Mouse (Mus musculus) CH12.LX (cell line): ENCODE data around the gene Ssh2. TPM values are rescaled to one million over a fixed set of nuclear protein-coding genes. Genes with fewer than 3 reads are reported as not detected.
A peak's percentile ranks its signal among the peaks of the same experiment; 100 is the strongest.

Experiments used
- DNase-seq: peaks from one replicate; pipeline ENCODE4 v3.0.0-alpha.2; 2013; ENCODE audit errors: extremely low read depth
- H3K27ac ChIP-seq: 2 replicates; pipeline ENCODE4 v1.5.1; 2012; ENCODE audit warnings: low read depth, mild to moderate bottlenecking, control low read depth, moderate library complexity; ENCODE audit not compliant: insufficient read depth
- H3K27me3 ChIP-seq: replicated peaks from 2 replicates; pipeline ENCODE3; 2012; ENCODE audit warnings: inconsistent platforms
- H3K36me3 ChIP-seq, 2 experiments: replicated peaks in 1 of 2; 2 replicates each; pipeline versions ENCODE3 to v1.6.1; 2012; ENCODE audit warnings: inconsistent platforms in 1 of 2, low read length in 1 of 2, mild to moderate bottlenecking in 1 of 2, mixed read lengths in 1 of 2, moderate library complexity in 1 of 2; ENCODE audit not compliant: control insufficient read depth in 1 of 2, insufficient read depth in 1 of 2
- H3K4me1 ChIP-seq, 2 experiments: 2 replicates each; pipeline ENCODE4 v1.6.1; 2012; ENCODE audit warnings: inconsistent platforms in 1 of 2, moderate library complexity in 1 of 2; ENCODE audit not compliant: insufficient read depth in 2 of 2, control insufficient read depth in 1 of 2
- H3K4me2 ChIP-seq: 2 replicates; pipeline ENCODE4 v1.6.1; 2012; ENCODE audit warnings: low read depth, mild to moderate bottlenecking, control low read depth; ENCODE audit not compliant: poor library complexity, insufficient read depth, severe bottlenecking
- H3K4me3 ChIP-seq, 3 experiments: fragments of 150-350 bp in 1 of 3; sonication (generic) in 1 of 3; replicated peaks in 1 of 3; 2 replicates each; pipeline versions ENCODE3 to v1.5.1; 2011 to 2012; ENCODE audit warnings: low read depth in 2 of 3, low read length in 2 of 3, mild to moderate bottlenecking in 2 of 3, moderate library complexity in 2 of 3, control low read depth in 1 of 3, improper control_type of control experiment in 1 of 3, inconsistent platforms in 1 of 3, mixed read lengths in 1 of 3; ENCODE audit not compliant: poor library complexity in 1 of 3
- H3K79me2 ChIP-seq: replicated peaks from 2 replicates; pipeline ENCODE4 v1.6.1; 2012; ENCODE audit warnings: mild to moderate bottlenecking, moderate library complexity; ENCODE audit not compliant: control insufficient read depth, poor library complexity, insufficient read depth, severe bottlenecking; ENCODE audit errors: extremely low read depth
- H3K9ac ChIP-seq: 2 replicates; pipeline ENCODE4 v1.6.1; 2012; ENCODE audit warnings: low read depth, mild to moderate bottlenecking, control low read depth, moderate library complexity; ENCODE audit not compliant: insufficient read depth
- H3K9me3 ChIP-seq: replicated peaks from 2 replicates; pipeline ENCODE3; 2012; ENCODE audit warnings: low read length, inconsistent platforms, mixed read lengths
- BHLHE40 ChIP-seq: IDR thresholded peaks from 2 replicates; pipeline ENCODE4 v1.6.1; 2011; ENCODE audit warnings: mild to moderate bottlenecking, low read depth, low read length, improper control_type of control experiment
- CHD1 ChIP-seq: IDR thresholded peaks from 2 replicates; pipeline ENCODE4 v1.6.1; 2012; ENCODE audit warnings: low read depth, low read length, improper control_type of control experiment, inconsistent platforms
- CTCF ChIP-seq, 2 experiments: IDR thresholded peaks in 1 of 2; conservative IDR thresholded peaks in 1 of 2; 2 replicates each; pipeline ENCODE4 v1.5.1; 2011 to 2012; ENCODE audit warnings: low read depth in 2 of 2, low read length in 2 of 2, improper control_type of control experiment in 1 of 2, inconsistent platforms in 1 of 2, mild to moderate bottlenecking in 1 of 2, moderate library complexity in 1 of 2
- E2F4 ChIP-seq: IDR thresholded peaks from 2 replicates; pipeline ENCODE4 v1.6.1; 2011; ENCODE audit warnings: low read depth, low read length, improper control_type of control experiment; ENCODE audit not compliant: insufficient replicate concordance
- EP300 ChIP-seq: IDR thresholded peaks from 2 replicates; pipeline ENCODE4 v1.6.1; 2011; ENCODE audit warnings: low read length, improper control_type of control experiment
- GABPA ChIP-seq: IDR thresholded peaks from 2 replicates; pipeline ENCODE4 v1.6.1; 2012; ENCODE audit warnings: low read depth, low read length, improper control_type of control experiment, inconsistent platforms; ENCODE audit not compliant: insufficient replicate concordance
- HCFC1 ChIP-seq: IDR thresholded peaks from 2 replicates; pipeline ENCODE4 v1.6.1; 2012; ENCODE audit warnings: low read depth, mild to moderate bottlenecking, inconsistent platforms, low read length, improper control_type of control experiment
- IRF4 ChIP-seq: IDR thresholded peaks from 2 replicates; pipeline ENCODE4 v1.6.1; 2014; ENCODE audit warnings: low read depth, mild to moderate bottlenecking, inconsistent platforms, low read length, improper control_type of control experiment
- MAFK ChIP-seq: IDR thresholded peaks from 2 replicates; pipeline ENCODE4 v1.6.1; 2011; ENCODE audit warnings: low read length, improper control_type of control experiment; ENCODE audit not compliant: insufficient replicate concordance
- MEF2A ChIP-seq: IDR thresholded peaks from 2 replicates; pipeline ENCODE4 v1.6.1; 2014; ENCODE audit warnings: low read depth, mild to moderate bottlenecking, inconsistent platforms, low read length, improper control_type of control experiment, borderline replicate concordance
- MXI1 ChIP-seq: IDR thresholded peaks from 2 replicates; pipeline ENCODE4 v1.6.1; 2011; ENCODE audit warnings: mild to moderate bottlenecking, low read depth, low read length, improper control_type of control experiment
- MYC ChIP-seq: IDR thresholded peaks from 2 replicates; pipeline ENCODE4 v1.6.1; 2011; ENCODE audit warnings: low read depth, mild to moderate bottlenecking, improper control_type of control experiment, low read length
- PAX5 ChIP-seq: IDR thresholded peaks from 2 replicates; pipeline ENCODE4 v1.6.1; 2012; ENCODE audit warnings: low read length, inconsistent platforms, mixed read lengths
- POLR2A ChIP-seq: IDR thresholded peaks from 2 replicates; pipeline ENCODE4 v1.6.1; 2011; ENCODE audit warnings: low read depth, mild to moderate bottlenecking, improper control_type of control experiment, low read length
- POLR2AphosphoS2 ChIP-seq: IDR thresholded peaks from 2 replicates; pipeline ENCODE4 v1.6.1; 2011; ENCODE audit warnings: low read depth, low read length, improper control_type of control experiment
- RAD21 ChIP-seq: IDR thresholded peaks from 2 replicates; pipeline ENCODE4 v1.6.1; 2011; ENCODE audit warnings: low read depth, mild to moderate bottlenecking, low read length, improper control_type of control experiment, moderate library complexity
- SIN3A ChIP-seq: IDR thresholded peaks from 2 replicates; pipeline ENCODE4 v1.6.1; 2012; ENCODE audit warnings: low read length, improper control_type of control experiment, inconsistent platforms
- SMC3 ChIP-seq: IDR thresholded peaks from 2 replicates; pipeline ENCODE4 v1.6.1; 2011; ENCODE audit warnings: low read depth, low read length, improper control_type of control experiment
- TBP ChIP-seq: conservative IDR thresholded peaks from 2 replicates; pipeline ENCODE4 v1.6.1; 2011; ENCODE audit warnings: low read depth, low read length, improper control_type of control experiment
- ZC3H11A ChIP-seq: IDR thresholded peaks from 2 replicates; pipeline ENCODE4 v1.6.1; 2012; ENCODE audit warnings: low read depth, mild to moderate bottlenecking, inconsistent platforms, low read length, improper control_type of control experiment
- ZKSCAN1 ChIP-seq: IDR thresholded peaks from 2 replicates; pipeline ENCODE4 v1.6.1; 2012; ENCODE audit warnings: low read depth, inconsistent platforms, low read length, improper control_type of control experiment, borderline replicate concordance
- ZMIZ1 ChIP-seq: IDR thresholded peaks from 2 replicates; pipeline ENCODE4 v1.6.1; 2012; ENCODE audit warnings: low read depth, mild to moderate bottlenecking, inconsistent platforms, low read length, improper control_type of control experiment
- dilution Hi-C: fragments of 300-500 bp; cut with MboI; formaldehyde crosslinking; loops from 2 replicates; pipeline ENCODE4 v1.14.3; 2020; ENCODE audit warnings: low sequenced_read_pairs; ENCODE audit not compliant: extremely low pct_unique_long_range_greater_than_20kb, extremely low pct_ligation_motif_present
- in situ Hi-C: fragments of 300-500 bp; cut with MboI; formaldehyde crosslinking; loops from 3 replicates; pipeline ENCODE4 v1.14.3; 2019; ENCODE audit warnings: low sequenced_read_pairs, low pct_ligation_motif_present, low pct_unique_long_range_greater_than_20kb, mixed read lengths
- polyA plus RNA-seq: library from polyadenylated mRNA; unstranded; fragments of >175 nt; gene quantifications from 2 replicates; pipeline ENCODE4 v1.2.1, GENCODE M21; 2012; ENCODE audit warnings: low read depth; ENCODE audit not compliant: insufficient read length
- total RNA-seq, 2 experiments: library from RNA; depleted of rRNA; stranded (reverse); fragments of 300-350 nt in 1 of 2; fragments of >200 nt in 1 of 2; gene quantifications; 2 replicates each; pipeline ENCODE4 v1.2.3; 2012 to 2014

Gene Ssh2
- total and polyA plus RNA-seq, 3 experiments = 5.9 to 14.6 (median 6.3) TPM

- TF ChIP-seq SMC3 (peak; percentile 97), POLR2AphosphoS2 (no peak), CTCF (conservative IDR thresholded peaks at IDR 0.05 in 1 of 2, IDR thresholded peaks at IDR 0.05 in 1 of 2; ENCODE audit: low read depth in 2 of 2, low read length in 2 of 2) (peak in 1 of 2 experiments; percentile 98; a peak in 3 of 4 replicates), ZC3H11A (peak; percentile 96), MEF2A (no peak)
These were observed 92.4 kb downstream of the Ssh2 start (continued) for GRCm38 (mm10) chr11:77308533-77308932.

- Histone ChIP-seq H3K27me3 (no peaks in the 10 kb centered on the region), H3K36me3 (peaks cover 0 to 20% of the 10 kb centered on the region in 2 experiments), H3K4me3 (no peak overlapping the region), H3K4me1 (peaks cover 0 to 25% of the 10 kb centered on the region in 2 experiments; a peak in 2 of 4 replicates), H3K27ac (no peak overlapping the region), H3K79me2 (peaks cover 2% of the 10 kb centered on the region; the same call in 1 of the 2 replicates), H3K9ac (no peak overlapping the region), H3K4me2 (no peak overlapping the region), H3K9me3 (no peaks in the 10 kb centered on the region)
- peak in 1 of 2 experiments; percentile 62; a peak in 2 of 4 replicates for TF ChIP-seq CTCF (conservative IDR thresholded peaks at IDR 0.05 in 1 of 2, IDR thresholded peaks at IDR 0.05 in 1 of 2; ENCODE audit: low read depth in 2 of 2, low read length in 2 of 2)
- TF ChIP-seq EP300 = no peak
- peak; percentile 63 for TF ChIP-seq RAD21
- TF ChIP-seq TBP = no peak
- no peak for TF ChIP-seq ZKSCAN1
- no peak for TF ChIP-seq HCFC1
- no peak for TF ChIP-seq MXI1
- TF ChIP-seq SIN3A = no peak
- TF ChIP-seq E2F4 = no peak
- peak; percentile 66 for TF ChIP-seq SMC3
- peak; percentile 16 for DNase-seq
- dilution Hi-C loops (no loop called here), in situ Hi-C loops (loop anchor here (10.0 kb wide), 1 partner anchor 323 kb away; the partner anchor contains the start of gene Slc6a4)
These were observed 101.8 kb downstream of the Ssh2 start for GRCm38 (mm10) chr11:77317721-77318477.

- TF ChIP-seq SMC3 (no peak), CTCF (conservative IDR thresholded peaks at IDR 0.05 in 1 of 2, IDR thresholded peaks at IDR 0.05 in 1 of 2; ENCODE audit: low read depth in 2 of 2, low read length in 2 of 2) (no peak), IRF4 (no peak), EP300 (no peak), ZKSCAN1 (no peak), MYC (no peak), MAFK (no peak), ZMIZ1 (no peak), PAX5 (no peak), POLR2A (no peak), BHLHE40 (no peak), GABPA (no peak), CHD1 (no peak), ZC3H11A (no peak), TBP (no peak)
- Histone ChIP-seq H3K79me2 (peaks cover 2% of the 10 kb centered on the region; the same call in 1 of the 2 replicates), H3K4me2 (no peak overlapping the region), H3K27ac (no peak overlapping the region), H3K9me3 (no peaks in the 10 kb centered on the region), H3K27me3 (no peaks in the 10 kb centered on the region), H3K9ac (no peak overlapping the region), H3K4me1 (peaks cover 0 to 18% of the 10 kb centered on the region in 2 experiments; a peak in 2 of 4 replicates), H3K36me3 (peaks cover 0 to 20% of the 10 kb centered on the region in 2 experiments), H3K4me3 (no peak overlapping the region)
- dilution Hi-C loops (no loop called here), in situ Hi-C loops (loop anchor here (10.0 kb wide), 1 partner anchor 324 kb away; the partner anchor contains the start of gene Slc6a4)
- no peak for DNase-seq
These were observed 102.5 kb downstream of the Ssh2 start for GRCm38 (mm10) chr11:77318478-77319118.
